Mouse (Mus musculus) cerebellum, adult 2 months (tissue): ENCODE measurements around the gene Setmar. TPM values are rescaled to one million over a fixed set of nuclear protein-coding genes. Genes with fewer than 3 reads are reported as not detected.

Source experiments
- DNase-seq, 2 experiments: peaks; one replicate each; pipeline ENCODE4 v3.0.0; 2021
- H3K27ac ChIP-seq: fragments of 200-500 bp; 2 replicates; pipeline ENCODE4 v1.5.1; 2012; ENCODE audit warnings: low read length, control low read depth, inconsistent platforms; ENCODE audit not compliant: insufficient read depth
- H3K27me3 ChIP-seq: fragments of 200-500 bp; 2 replicates; pipeline ENCODE4 v1.6.1; 2012; ENCODE audit warnings: inconsistent platforms, mild to moderate bottlenecking, low read length, moderate library complexity; ENCODE audit not compliant: control insufficient read depth, insufficient read depth
- H3K4me1 ChIP-seq: fragments of 200-500 bp; 2 replicates; pipeline ENCODE4 v1.6.1; 2011; ENCODE audit warnings: low read length; ENCODE audit not compliant: control insufficient read depth, insufficient read depth
- H3K4me3 ChIP-seq: fragments of 200-500 bp; replicated peaks from 2 replicates; pipeline ENCODE3; 2011; ENCODE audit warnings: mild to moderate bottlenecking, low read depth, low read length, control low read depth; ENCODE audit not compliant: insufficient read depth
- CTCF ChIP-seq: fragments of 200-500 bp; IDR thresholded peaks from 2 replicates; pipeline ENCODE4 v1.5.1; 2011; ENCODE audit warnings: low read depth, mild to moderate bottlenecking, control low read depth, low read length, moderate library complexity, borderline replicate concordance; ENCODE audit not compliant: insufficient read depth
- POLR2A ChIP-seq: fragments of 200-500 bp; IDR thresholded peaks from 2 replicates; pipeline ENCODE4 v1.6.1; 2011; ENCODE audit warnings: low read length, control low read depth, borderline replicate concordance; ENCODE audit not compliant: insufficient read depth
- WGBS: fragments of 180-500 bp; shearing (Covaris S2); methylation state at CpG from one replicate; pipeline ENCODE4 v1.1.7; 2018; 5-methylcytosine and 5-hydroxymethylcytosine counted together
- polyA plus RNA-seq: library from polyadenylated mRNA; depleted of rRNA; stranded (reverse); fragments of >200 nt; gene quantifications from 2 replicates; pipeline ENCODE4 v1.2.3, GENCODE M21; 2012

The Setmar gene
- polyA plus RNA-seq, 1 experiment, result 8.2 TPM

DNA sequence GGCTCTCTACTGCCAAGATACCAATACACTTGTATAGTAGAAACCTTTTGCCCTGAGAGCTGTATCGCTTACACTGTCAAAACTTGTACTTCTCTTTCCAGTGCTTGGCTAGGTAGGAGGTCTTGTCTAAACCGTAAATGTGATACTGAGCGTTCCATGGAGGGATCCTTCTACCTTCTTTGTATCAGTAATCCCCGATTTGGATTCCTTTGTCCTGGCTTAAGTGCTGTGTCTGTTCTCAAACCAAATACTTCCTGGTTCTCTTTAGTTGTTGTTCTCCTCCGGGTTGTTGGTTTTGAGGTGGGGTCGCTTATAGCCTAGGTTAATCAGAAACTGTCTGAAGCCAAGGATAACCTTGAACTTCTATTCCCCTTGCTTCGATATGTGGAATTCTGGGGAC is 6.1 kb downstream of the Setmar start:
- no peak for DNase-seq
- H3K4me3 ChIP-seq, result no peak overlapping the region
- no peaks in the 10 kb centered on the region for H3K4me1 ChIP-seq
- H3K27ac ChIP-seq, result no peak overlapping the region
- WGBS, result 96% methylated on average over 7 of the region's 7 CpGs
- TF ChIP-seq CTCF, result no peak
- TF ChIP-seq POLR2A, result no peak
- H3K27me3 ChIP-seq, result no peaks in the 10 kb centered on the region

DNA sequence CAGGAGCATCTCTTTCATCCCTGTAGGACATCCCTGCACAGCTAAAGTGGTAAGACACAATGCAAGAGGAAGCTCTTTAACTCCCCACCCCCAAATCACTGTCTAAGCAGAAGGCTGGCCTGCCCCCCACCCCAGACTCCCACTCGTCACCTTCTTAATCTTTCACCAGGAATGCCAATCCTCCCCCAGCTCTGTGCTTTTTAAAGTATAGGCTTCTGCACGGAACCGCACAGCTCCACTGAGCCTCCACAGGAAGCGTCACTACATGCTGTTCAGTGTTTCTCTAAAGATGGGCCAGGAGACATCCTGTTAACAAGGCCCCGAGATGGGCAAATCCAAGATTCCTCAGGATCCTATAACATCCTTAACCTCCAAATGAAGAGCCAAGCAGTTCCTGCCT is 8.2 kb downstream of the Setmar start:
- Histone ChIP-seq H3K27me3 (no peaks in the 10 kb centered on the region), H3K4me1 (no peaks in the 10 kb centered on the region), H3K4me3 (no peak overlapping the region), H3K27ac (no peak overlapping the region)
- DNase-seq, result no peak
- TF ChIP-seq CTCF (no peak), POLR2A (no peak)
- WGBS, result 79% methylated on average over 5 of the region's 5 CpGs

DNA sequence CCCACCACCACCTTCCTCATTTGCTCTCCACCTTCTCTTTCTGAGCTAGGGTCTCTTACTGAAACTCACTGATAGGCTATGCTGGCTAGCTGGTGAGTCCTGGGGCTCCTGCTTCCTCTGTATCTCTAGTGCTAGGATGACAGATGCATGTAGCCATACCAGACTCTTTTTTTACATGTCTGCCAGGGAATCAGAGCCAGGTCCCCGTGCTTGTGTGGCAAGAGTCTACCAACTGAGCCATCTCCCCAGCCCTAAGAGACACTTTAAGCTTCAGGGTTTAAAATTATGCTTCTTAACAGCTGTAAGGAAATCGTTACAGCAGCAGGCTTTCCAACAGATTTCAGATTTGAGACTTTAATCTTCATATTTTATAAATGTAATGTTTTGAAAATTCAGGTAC is 9.1 kb downstream of the Setmar start:
- 63% methylated on average over 2 of the region's 2 CpGs for whole genome bisulfite sequencing
- H3K27me3 ChIP-seq, result no peaks in the 10 kb centered on the region
- H3K27ac ChIP-seq, result no peak overlapping the region
- TF ChIP-seq CTCF (no peak), POLR2A (no peak)
- H3K4me1 ChIP-seq, result no peaks in the 10 kb centered on the region
- no peak overlapping the region for H3K4me3 ChIP-seq
- DNase-seq, result no peak

DNA sequence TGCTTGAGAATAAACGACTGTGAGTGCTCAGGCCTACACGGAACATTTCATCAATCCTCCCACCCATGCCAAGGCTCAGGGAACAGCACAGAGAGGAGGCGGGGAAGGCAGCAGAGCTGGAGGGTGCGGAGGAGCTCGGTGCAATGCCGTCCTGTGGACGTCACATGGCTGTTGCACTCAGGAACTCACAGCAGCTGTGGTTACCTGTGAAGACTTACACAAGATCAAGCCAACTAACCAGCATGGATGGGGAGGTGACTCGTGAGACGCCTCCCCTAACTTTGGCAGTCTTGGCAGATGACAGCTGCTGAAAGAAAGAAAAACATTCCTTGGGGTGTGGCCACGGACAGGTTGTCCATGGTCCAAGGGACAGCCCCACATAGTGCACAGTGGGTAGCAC is 9.8 kb downstream of the Setmar start:
- Histone ChIP-seq H3K27ac (no peak overlapping the region), H3K4me1 (no peaks in the 10 kb centered on the region), H3K4me3 (no peak overlapping the region), H3K27me3 (no peaks in the 10 kb centered on the region)
- TF ChIP-seq POLR2A (no peak), CTCF (no peak)
- WGBS, result 76% methylated on average over 10 of the region's 10 CpGs
- DNase-seq, result no peak

DNA sequence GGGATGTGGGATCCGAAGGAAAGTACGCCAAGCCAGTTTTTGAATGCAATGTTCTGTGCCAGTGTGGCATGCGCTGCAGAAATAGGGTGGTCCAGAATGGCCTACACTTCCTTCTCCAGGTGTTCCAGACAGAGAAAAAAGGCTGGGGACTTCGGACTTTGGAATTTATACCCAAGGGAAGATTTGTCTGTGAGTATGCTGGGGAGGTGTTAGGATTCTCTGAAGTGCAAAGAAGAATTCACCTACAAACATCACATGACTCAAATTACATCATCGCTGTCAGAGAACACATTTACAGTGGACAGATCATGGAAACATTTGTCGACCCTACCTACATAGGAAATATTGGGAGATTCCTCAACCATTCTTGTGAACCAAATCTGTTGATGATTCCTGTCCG is 11.0 kb downstream of the Setmar start:
- H3K27ac ChIP-seq, result no peak overlapping the region
- 97% methylated on average over 7 of the region's 7 CpGs for WGBS
- DNase-seq, result no peak
- no peaks in the 10 kb centered on the region for H3K27me3 ChIP-seq
- no peak overlapping the region for H3K4me3 ChIP-seq
- H3K4me1 ChIP-seq, result no peaks in the 10 kb centered on the region
- TF ChIP-seq CTCF, result no peak
- no peak for TF ChIP-seq POLR2A

DNA sequence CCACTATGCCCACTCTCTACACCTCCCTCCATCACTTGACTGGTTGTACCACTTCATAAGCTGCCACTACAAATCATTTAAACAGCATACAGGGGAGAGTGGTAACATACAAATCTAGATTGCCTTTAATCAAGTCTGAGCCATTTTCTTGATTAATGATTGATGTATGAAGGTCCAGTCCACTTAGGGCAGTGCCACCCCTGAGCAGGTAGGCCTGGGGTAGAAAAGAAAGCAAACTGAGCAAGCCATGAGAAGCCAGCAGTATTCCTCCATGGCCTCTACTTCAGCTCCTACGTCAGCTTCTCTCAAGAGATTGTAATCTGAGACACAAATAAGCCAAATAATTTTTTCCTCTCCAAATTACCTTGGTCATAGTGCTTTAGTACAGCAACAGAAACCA is 26.5 kb downstream of the Setmar start:
- no peak for DNase-seq
- TF ChIP-seq POLR2A (no peak), CTCF (no peak)
- WGBS, result 72% methylated on average over 1 of the region's 1 CpGs
- Histone ChIP-seq H3K27ac (no peak overlapping the region), H3K27me3 (no peaks in the 10 kb centered on the region), H3K4me1 (no peaks in the 10 kb centered on the region), H3K4me3 (no peak overlapping the region)

DNA sequence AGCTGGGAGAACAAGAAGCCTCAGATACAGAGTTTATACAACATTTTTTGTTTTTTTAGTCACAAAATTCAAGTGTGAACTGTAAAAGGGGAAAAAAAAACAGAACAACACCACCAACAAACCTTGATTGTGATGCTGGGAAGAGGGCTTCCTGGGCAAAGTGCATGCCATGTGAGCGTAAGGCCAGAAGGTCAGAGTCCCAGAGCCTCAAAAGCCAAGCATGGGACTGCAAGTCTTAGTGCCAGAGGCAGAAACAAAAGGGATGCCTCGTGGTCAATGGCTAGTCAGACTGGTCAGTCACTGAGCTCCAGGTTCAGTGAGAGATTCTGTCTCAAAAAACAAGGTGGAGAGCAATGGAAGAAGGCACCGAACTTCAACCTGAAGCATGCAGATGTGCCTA is 27.8 kb downstream of the Setmar start:
- 73% methylated on average over 3 of the region's 3 CpGs for WGBS
- no peak for TF ChIP-seq POLR2A
- no peak for TF ChIP-seq CTCF
- H3K4me3 ChIP-seq, result no peak overlapping the region
- no peaks in the 10 kb centered on the region for H3K27me3 ChIP-seq
- no peaks in the 10 kb centered on the region for H3K4me1 ChIP-seq
- no peak overlapping the region for H3K27ac ChIP-seq
- DNase-seq, result no peak

DNA sequence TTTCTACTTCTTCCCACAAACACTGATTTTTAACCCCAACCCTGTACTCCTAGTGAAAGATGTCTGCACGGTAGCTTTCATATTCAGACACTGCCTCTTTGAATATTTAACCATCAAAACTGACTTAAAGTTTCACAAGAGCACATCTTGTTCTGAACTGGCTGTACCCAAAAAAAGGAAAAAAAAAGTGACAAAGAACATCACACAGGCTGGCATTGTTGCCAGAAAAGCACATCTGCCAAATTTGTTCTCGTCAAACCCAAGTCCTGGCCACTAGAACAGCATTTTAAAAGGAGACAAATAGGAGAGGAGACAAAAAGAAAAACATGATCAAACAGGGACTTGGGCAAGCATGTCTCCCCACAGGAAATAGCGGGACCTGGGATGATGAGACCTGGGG is 28.6 kb downstream of the Setmar start:
- WGBS, result 44% methylated on average over 3 of the region's 3 CpGs
- DNase-seq, result no peak
- Histone ChIP-seq H3K4me3 (no peak overlapping the region), H3K27ac (no peak overlapping the region), H3K27me3 (no peaks in the 10 kb centered on the region), H3K4me1 (no peaks in the 10 kb centered on the region)
- TF ChIP-seq CTCF (no peak), POLR2A (no peak)
